Mouse (Mus musculus): ENCODE results near the gene Ngp.

- no peak for TF ChIP-seq TAL1 (IDR thresholded peaks at IDR 0.05; ENCODE audit: low read length)
- TF ChIP-seq GATA1 (IDR thresholded peaks at IDR 0.05; ENCODE audit: low read length): no peak
Measured at GRCm38 (mm10) chr9:110400650-110401049, 18.9 kb upstream of the Ngp start.
